Mouse (Mus musculus) frontal cortex, postnatal 36 days (tissue): ENCODE data around the gene Catspere2.
"Not testable (repeated sequence)": the region's sequence is repeated elsewhere in the genome, so short reads cannot be mapped to it uniquely, and the experiment has no call there.

Experiments
- DNase-seq, 2 experiments: peaks; one replicate each; pipeline ENCODE4 v3.0.0; 2022; ENCODE audit warnings: low spot score in 2 of 2

The Catspere2 gene

GRCm38 (mm10) chr1:177983024-177983450, at the start of gene Catspere2:
Gene Catspere2 (plus strand): TSS chr1:177983423.
- peak; percentile 96 to 97 for DNase-seq

- DNase-seq = peak in 1 of 2 experiments; percentile 30
These were observed 42.7 kb upstream of the Catspere2 start for GRCm38 (mm10) chr1:177940422-177940977.

GRCm38 (mm10) chr1:177981276-177981675, 1.9 kb upstream of the Catspere2 start:
- DNase-seq = no peak

- DNase-seq = not testable (repeated sequence)
These were observed 359 bp downstream of the Catspere2 start for GRCm38 (mm10) chr1:177983582-177983981.

GRCm38 (mm10) chr1:177984206-177984605, 983 bp downstream of the Catspere2 start:
- DNase-seq = no peak

GRCm38 (mm10) chr1:177987476-177987875, 4.3 kb downstream of the Catspere2 start:
- DNase-seq = not testable (repeated sequence)

- DNase-seq = not testable (repeated sequence)
These were observed 89.6 kb downstream of the Catspere2 start for GRCm38 (mm10) chr1:178072798-178073197.

GRCm38 (mm10) chr1:178097865-178098264, 114.6 kb downstream of the Catspere2 start:
- DNase-seq = not testable (repeated sequence)

GRCm38 (mm10) chr1:178108514-178108913, 125.3 kb downstream of the Catspere2 start:
- not testable (repeated sequence) for DNase-seq

GRCm38 (mm10) chr1:178122236-178122635, 139.0 kb downstream of the Catspere2 start:
- DNase-seq = not testable (repeated sequence)

GRCm38 (mm10) chr1:178134288-178134687, 151.1 kb downstream of the Catspere2 start:
- DNase-seq = no peak

GRCm38 (mm10) chr1:178146513-178146912, 163.3 kb downstream of the Catspere2 start:
- peak; percentile 26 to 79 for DNase-seq

GRCm38 (mm10) chr1:178146915-178147314, 163.7 kb downstream of the Catspere2 start:
- not testable (repeated sequence) for DNase-seq

GRCm38 (mm10) chr1:178182251-178182650, 199.0 kb downstream of the Catspere2 start:
- DNase-seq = no peak

- no peak for DNase-seq
These were observed 202.4 kb downstream of the Catspere2 start for GRCm38 (mm10) chr1:178185591-178185990.

GRCm38 (mm10) chr1:178187216-178187791, 204.1 kb downstream of the Catspere2 start, which contains the start of gene Desi2:
Gene Desi2 (plus strand): TSS chr1:178187417.
- DNase-seq = peak; percentile 95 to 98

GRCm38 (mm10) chr1:178187810-178188209, 204.6 kb downstream of the Catspere2 start:
- DNase-seq = not testable (repeated sequence)

- no peak for DNase-seq
These were observed 205.2 kb downstream of the Catspere2 start for GRCm38 (mm10) chr1:178188386-178188785.

- DNase-seq = no peak
These were observed 222.6 kb downstream of the Catspere2 start for GRCm38 (mm10) chr1:178205701-178206325.

- not testable (repeated sequence) for DNase-seq
These were observed 224.6 kb downstream of the Catspere2 start for GRCm38 (mm10) chr1:178207856-178208255.

GRCm38 (mm10) chr1:178209966-178210365, 226.7 kb downstream of the Catspere2 start:
- DNase-seq = no peak

GRCm38 (mm10) chr1:178217157-178217556, 233.9 kb downstream of the Catspere2 start:
- DNase-seq = no peak

GRCm38 (mm10) chr1:178218305-178218704, 235.1 kb downstream of the Catspere2 start:
- no peak for DNase-seq
